Mouse (Mus musculus) T-helper 2 cell (primary cell): ENCODE data around the gene Ubr7.

ENCODE experiments used
- in situ Hi-C: fragments of 300-600 bp; cut with MboI, MseI; formaldehyde crosslinking; loops from one replicate; pipeline ENCODE4 v1.15.1; 2025; ENCODE audit warnings: high pct_unique_total_duplicates

The Ubr7 gene

GRCm38 (mm10) chr12:102757689-102758402 is at the start of gene Ubr7, which contains the start of the genes Gm28051 and Gon7:
TSS of gene Ubr7 (plus strand) at chr12:102757967.
TSS of gene Gm28051 (minus strand) at chr12:102757765.
TSS of gene Gon7 (minus strand) at chr12:102757803.
- in situ Hi-C loops, result loop anchor here (5.0 kb wide), 1 partner anchor 119 kb away; the partner anchor contains the start of gene Btbd7

GRCm38 (mm10) chr12:102708220-102708619 is 49.5 kb upstream of the Ubr7 start:
- in situ Hi-C loops, result loop anchor here (5.0 kb wide), 1 partner anchor 126 kb away; no protein-coding TSS in a partner anchor

- in situ Hi-C loops, result loop anchor here (5.0 kb wide), 1 partner anchor 128 kb away; no protein-coding TSS in a partner anchor
Observed at GRCm38 (mm10) chr12:102709896-102710295, 47.9 kb upstream of the Ubr7 start.

- in situ Hi-C loops, result no loop called here
Observed at GRCm38 (mm10) chr12:102710851-102711375, 46.9 kb upstream of the Ubr7 start.

GRCm38 (mm10) chr12:102713153-102713865 is 44.5 kb upstream of the Ubr7 start:
- in situ Hi-C loops, result no loop called here

GRCm38 (mm10) chr12:102714116-102714515 is 43.7 kb upstream of the Ubr7 start:
- in situ Hi-C loops, result no loop called here

GRCm38 (mm10) chr12:102714654-102715395 is 42.9 kb upstream of the Ubr7 start:
- in situ Hi-C loops, result loop anchor here (5.0 kb wide), 1 partner anchor 228 kb away; no protein-coding TSS in a partner anchor

- in situ Hi-C loops, result loop anchor here (5.0 kb wide), 1 partner anchor 232 kb away; no protein-coding TSS in a partner anchor
Observed at GRCm38 (mm10) chr12:102719552-102720315, 38.0 kb upstream of the Ubr7 start.

- in situ Hi-C loops, result no loop called here
Observed at GRCm38 (mm10) chr12:102722451-102722850, 35.3 kb upstream of the Ubr7 start.

GRCm38 (mm10) chr12:102722966-102723365 is 34.8 kb upstream of the Ubr7 start:
- in situ Hi-C loops, result no loop called here

GRCm38 (mm10) chr12:102723861-102724260 is 33.9 kb upstream of the Ubr7 start:
- in situ Hi-C loops, result no loop called here

GRCm38 (mm10) chr12:102725146-102725545 is 32.6 kb upstream of the Ubr7 start:
- in situ Hi-C loops, result loop anchor here (5.0 kb wide), 1 partner anchor 138 kb away; no protein-coding TSS in a partner anchor

- in situ Hi-C loops, result loop anchor here (5.0 kb wide), 1 partner anchor 138 kb away; no protein-coding TSS in a partner anchor
Observed at GRCm38 (mm10) chr12:102725761-102726175, 32.0 kb upstream of the Ubr7 start.

GRCm38 (mm10) chr12:102729855-102730797 is 27.6 kb upstream of the Ubr7 start:
- in situ Hi-C loops, result loop anchor here (5.0 to 10.0 kb wide), 2 partner anchors 143 to 335 kb away; no protein-coding TSS in a partner anchor

- in situ Hi-C loops, result loop anchor here (10.0 kb wide), 1 partner anchor 334 kb away; no protein-coding TSS in a partner anchor
Observed at GRCm38 (mm10) chr12:102730798-102731619, 26.8 kb upstream of the Ubr7 start.

GRCm38 (mm10) chr12:102733381-102733780 is 24.4 kb upstream of the Ubr7 start:
- in situ Hi-C loops, result loop anchor here (10.0 kb wide), 1 partner anchor 331 kb away; no protein-coding TSS in a partner anchor

GRCm38 (mm10) chr12:102739096-102739495 is 18.7 kb upstream of the Ubr7 start:
- in situ Hi-C loops, result loop anchor here (10.0 kb wide), 1 partner anchor 326 kb away; no protein-coding TSS in a partner anchor

- in situ Hi-C loops, result loop anchor here (10.0 kb wide), 1 partner anchor 595 kb away; no protein-coding TSS in a partner anchor
Observed at GRCm38 (mm10) chr12:102740285-102740684, 17.5 kb upstream of the Ubr7 start.
